Mouse (Mus musculus) Patski (cell line): ENCODE measurements around the gene Ucp1. TPM values are rescaled to one million over a fixed set of nuclear protein-coding genes. Genes with fewer than 3 reads are reported as not detected.

ENCODE experiments used
- ATAC-seq: fragments of 100-300 bp; one replicate; pipeline ENCODE4 v1.8.0; 2021
- CTCF ChIA-PET: fragments of 350-600 bp; sonication (Branson Sonifier 250); formaldehyde crosslinking; loops from one replicate; lab custom pipeline; 2022; ENCODE audit warnings: inconsistent platforms; lab: Charles Lee
- POLR2A ChIA-PET: fragments of 350-600 bp; sonication (Branson Sonifier 250); formaldehyde crosslinking; loops from one replicate; lab custom pipeline; 2022; ENCODE audit warnings: antibody characterized with exemption, inconsistent platforms; lab: Charles Lee
- DNase-seq: peaks from one replicate; pipeline ENCODE4 v3.0.0-alpha.2; 2011; ENCODE audit warnings: low read depth, low spot score
- H3K27me3 ChIP-seq: fragments of 371-371 bp; one replicate; pipeline ENCODE4 v1.5.1; 2021
- CTCF ChIP-seq: fragments of 100-300 bp; IDR thresholded peaks from one replicate; pipeline ENCODE4 v1.5.1; 2021
- in situ Hi-C: fragments of 300-500 bp; cut with MboI; formaldehyde crosslinking; loops from 3 replicates; pipeline ENCODE4 v1.11.1; 2018; ENCODE audit warnings: low pct_unique_long_range_greater_than_20kb, mixed read lengths
- polyA plus RNA-seq: library from polyadenylated mRNA; unstranded; gene quantifications from one replicate; pipeline ENCODE4 v1.2.3, GENCODE M21; 2021

Gene Ucp1
- not detected for polyA plus RNA-seq

- peaks cover 9% of the 10 kb centered on the region for H3K27me3 ChIP-seq
- ATAC-seq (no peak), DNase-seq (no peak)
- in situ Hi-C loops = no loop called here
- CTCF ChIA-PET = no interaction called here
- no peak for TF ChIP-seq CTCF
- POLR2A ChIA-PET = no interaction called here
These were observed at the start of gene Ucp1 for GRCm38 (mm10) chr8:83290176-83290575. Gene Ucp1, plus strand, starts transcription at chr8:83290352.

- H3K27me3 ChIP-seq = no peaks in the 10 kb centered on the region
- POLR2A ChIA-PET = no interaction called here
- DNase-seq (no peak), ATAC-seq (no peak)
- in situ Hi-C loops = loop anchor here (10.0 kb wide), 1 partner anchor 139 kb away; no protein-coding TSS in a partner anchor
- CTCF ChIA-PET = no interaction called here
- no peak for TF ChIP-seq CTCF
These were observed 46.0 kb upstream of the Ucp1 start for GRCm38 (mm10) chr8:83244151-83244550.

- DNase-seq (no peak), ATAC-seq (no peak)
- no peaks in the 10 kb centered on the region for H3K27me3 ChIP-seq
- in situ Hi-C loops = no loop called here
- ChIA-PET POLR2A (interaction anchor here (0.6 kb wide), 1 partner anchor 397 kb away, joined by 3 read pairs; no protein-coding TSS in a partner anchor), CTCF (interaction anchor here (1.7 to 1.8 kb wide), 2 partner anchors 9 to 16 kb away, joined by 4 to 10 read pairs; no protein-coding TSS in a partner anchor)
- TF ChIP-seq CTCF = no peak
These were observed 39.3 kb upstream of the Ucp1 start for GRCm38 (mm10) chr8:83250858-83251257.

- in situ Hi-C loops = no loop called here
- CTCF ChIA-PET = interaction anchor here (1.8 kb wide), 1 partner anchor 9 kb away, joined by 10 read pairs; no protein-coding TSS in a partner anchor
- DNase-seq (no peak), ATAC-seq (no peak)
- TF ChIP-seq CTCF = no peak
- no peaks in the 10 kb centered on the region for H3K27me3 ChIP-seq
- POLR2A ChIA-PET = interaction anchor here (0.6 kb wide), 1 partner anchor 398 kb away, joined by 3 read pairs; no protein-coding TSS in a partner anchor
These were observed 38.5 kb upstream of the Ucp1 start for GRCm38 (mm10) chr8:83251362-83252246.

GRCm38 (mm10) chr8:83252791-83253190 lies 37.4 kb upstream of the Ucp1 start:
- no peak for ATAC-seq
- ChIA-PET CTCF (no interaction called here), POLR2A (no interaction called here)
- in situ Hi-C loops = no loop called here
- DNase-seq = no peak
- TF ChIP-seq CTCF = no peak
- H3K27me3 ChIP-seq = no peaks in the 10 kb centered on the region

- POLR2A ChIA-PET = interaction anchor here (1.4 kb wide), 1 partner anchor 8 kb away, joined by 3 read pairs; no protein-coding TSS in a partner anchor
These were observed 32.5 kb upstream of the Ucp1 start for GRCm38 (mm10) chr8:83257631-83258030.

GRCm38 (mm10) chr8:83260418-83261215 lies 29.5 kb upstream of the Ucp1 start:
- POLR2A ChIA-PET = no interaction called here

More at GRCm38 (mm10) chr8:83257631-83258030, 32.5 kb upstream of the Ucp1 start:
- ATAC-seq (no peak), DNase-seq (no peak)
- CTCF ChIA-PET = interaction anchor here (0.7 to 1.3 kb wide), 2 partner anchors 85 to 193 kb away, joined by 3 read pairs; no protein-coding TSS in a partner anchor
- no peaks in the 10 kb centered on the region for H3K27me3 ChIP-seq
- in situ Hi-C loops = loop anchor here (5.0 kb wide), 1 partner anchor 85 kb away; no protein-coding TSS in a partner anchor
- TF ChIP-seq CTCF = no peak

GRCm38 (mm10) chr8:83271172-83271571 lies 19.0 kb upstream of the Ucp1 start:
- TF ChIP-seq CTCF = no peak
- ATAC-seq = no peak
- CTCF ChIA-PET = interaction anchor here (1.6 to 1.9 kb wide), 2 partner anchors 11 to 15 kb away, joined by 3 to 10 read pairs; no protein-coding TSS in a partner anchor
- POLR2A ChIA-PET = interaction anchor here (0.5 kb wide), 1 partner anchor 11 kb away, joined by 3 read pairs; no protein-coding TSS in a partner anchor
- in situ Hi-C loops = no loop called here
- no peak for DNase-seq
- no peaks in the 10 kb centered on the region for H3K27me3 ChIP-seq

More at GRCm38 (mm10) chr8:83260418-83261215, 29.5 kb upstream of the Ucp1 start:
- CTCF ChIA-PET = interaction anchor here (0.6 to 4.0 kb wide), 14 partner anchors 9 to 402 kb away, joined by 3 to 23 read pairs (median 4); no protein-coding TSS in a partner anchor
- DNase-seq (no peak), ATAC-seq (peak; percentile 94)
- in situ Hi-C loops = loop anchor here (10.0 kb wide), 1 partner anchor 184 kb away; no protein-coding TSS in a partner anchor
- TF ChIP-seq CTCF = peak; percentile 94
- H3K27me3 ChIP-seq = no peaks in the 10 kb centered on the region

- CTCF ChIA-PET = no interaction called here
- no peaks in the 10 kb centered on the region for H3K27me3 ChIP-seq
- in situ Hi-C loops = no loop called here
- DNase-seq (no peak), ATAC-seq (no peak)
- POLR2A ChIA-PET = no interaction called here
- no peak for TF ChIP-seq CTCF
These were observed 17.7 kb upstream of the Ucp1 start for GRCm38 (mm10) chr8:83272464-83272863.

- TF ChIP-seq CTCF = no peak
- ATAC-seq (no peak), DNase-seq (no peak)
- ChIA-PET CTCF (no interaction called here), POLR2A (no interaction called here)
- no peaks in the 10 kb centered on the region for H3K27me3 ChIP-seq
- in situ Hi-C loops = no loop called here
These were observed 15.7 kb upstream of the Ucp1 start for GRCm38 (mm10) chr8:83274470-83274869.
